Mouse (Mus musculus) ES-E14 (cell line): Measurements from ENCODE around the gene Slc22a3.

Experiments
- HCFC1 ChIP-seq: IDR thresholded peaks from 2 replicates; pipeline ENCODE4 v1.6.1; 2012; ENCODE audit warnings: low read length, inconsistent platforms, borderline replicate concordance; ENCODE audit not compliant: insufficient read depth
- MAFK ChIP-seq: IDR thresholded peaks from 2 replicates; pipeline ENCODE4 v1.6.1; 2014; ENCODE audit warnings: mild to moderate bottlenecking, low read depth, low read length, inconsistent platforms; ENCODE audit not compliant: insufficient read depth
- ZC3H11A ChIP-seq: IDR thresholded peaks from 2 replicates; pipeline ENCODE4 v1.6.1; 2012; ENCODE audit warnings: low read depth, mild to moderate bottlenecking, inconsistent platforms, low read length, borderline replicate concordance
- ZNF384 ChIP-seq: IDR thresholded peaks from 2 replicates; pipeline ENCODE4 v1.6.1; 2012; ENCODE audit warnings: low read depth, low read length, inconsistent platforms

DNA sequence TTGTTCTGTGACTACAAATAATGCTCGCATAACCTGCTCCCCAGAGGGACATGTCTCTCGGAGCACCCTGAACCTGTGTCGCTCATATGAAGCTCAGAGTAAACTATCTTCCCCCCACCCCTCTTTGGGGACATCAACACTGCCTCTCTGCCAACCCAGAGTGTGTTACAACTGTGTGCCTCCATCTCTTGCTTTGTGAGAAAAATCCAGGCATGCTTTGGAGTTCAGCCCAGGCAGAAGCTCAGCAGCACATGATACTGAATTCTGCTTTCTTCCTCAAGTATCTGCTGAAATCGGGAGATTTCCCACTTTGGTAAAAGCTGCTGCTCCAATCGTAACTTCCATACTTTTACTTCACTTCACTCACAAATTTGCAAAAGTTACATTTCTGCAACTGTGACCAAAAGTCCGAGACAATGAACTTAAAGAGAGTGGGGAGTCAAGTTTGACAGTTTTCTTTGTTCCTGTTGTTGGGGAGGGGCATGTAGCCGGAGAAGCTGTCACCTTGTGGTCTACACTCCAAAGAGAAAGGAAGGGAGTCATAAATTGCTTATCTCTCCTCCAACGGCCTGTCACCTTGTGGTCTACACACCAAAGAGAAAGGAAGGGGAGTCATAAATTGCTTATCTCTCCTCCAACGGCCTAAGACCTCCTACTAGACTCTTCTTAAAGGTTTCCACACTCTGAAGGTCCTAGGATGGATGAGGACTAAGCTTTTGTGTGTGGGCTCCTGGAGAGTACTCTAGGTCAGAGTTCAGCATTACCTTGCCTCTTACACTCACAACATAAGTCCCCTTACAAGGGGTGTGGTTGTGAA lies 5.8 kb upstream of the Slc22a3 start:
- TF ChIP-seq HCFC1 (no peak), ZC3H11A (no peak), MAFK (no peak), ZNF384 (no peak)
